Mouse (Mus musculus) forebrain, embryonic 14.5 days (tissue): ENCODE measurements at regions not wholly inside any gene's neighbourhood (a gene's known extent, or its start where the extent isn't known, plus 50 kb on each side); places are given as distances from the start of the nearest gene placed in this dataset.

Experiments used
- ATAC-seq: fragments of 200-750 bp; cut with Nextera tagmentation; 2 replicates; pipeline ENCODE4 v1.8.0; 2017; ENCODE audit warnings: mild to moderate bottlenecking, moderate library complexity
- DNase-seq: peaks from one replicate; pipeline ENCODE4 v3.0.0-alpha.2; 2015; ENCODE audit warnings: low spot score
- H3K27ac ChIP-seq: fragments of 300-500 bp; sonication (generic); 2 replicates; pipeline ENCODE4 v1.5.1; 2014; ENCODE audit warnings: low read depth, mild to moderate bottlenecking, control low read depth, low read length, moderate library complexity
- H3K27me3 ChIP-seq: fragments of 300-500 bp; sonication (generic); replicated peaks from 2 replicates; pipeline ENCODE4 v1.6.1; 2014; ENCODE audit warnings: low read length, control low read depth, mixed read lengths; ENCODE audit not compliant: control insufficient read depth, insufficient read depth
- H3K36me3 ChIP-seq: fragments of 300-500 bp; sonication (generic); 2 replicates; pipeline ENCODE4 v1.6.1; 2014; ENCODE audit warnings: low read length, control low read depth; ENCODE audit not compliant: control insufficient read depth, insufficient read depth
- H3K4me1 ChIP-seq: fragments of 300-500 bp; sonication (generic); 2 replicates; pipeline ENCODE4 v1.6.1; 2014; ENCODE audit warnings: antibody characterized with exemption, low read length, control low read depth; ENCODE audit not compliant: control insufficient read depth, insufficient read depth
- H3K4me2 ChIP-seq: fragments of 300-500 bp; sonication (generic); 2 replicates; pipeline ENCODE4 v1.6.1; 2014; ENCODE audit warnings: mild to moderate bottlenecking, control low read depth, low read length
- H3K4me3 ChIP-seq: fragments of 300-500 bp; sonication (generic); 2 replicates; pipeline ENCODE4 v1.5.1; 2014; ENCODE audit warnings: low read depth, low read length, control low read depth
- H3K9ac ChIP-seq: fragments of 300-500 bp; sonication (generic); 2 replicates; pipeline ENCODE4 v1.6.1; 2014; ENCODE audit warnings: mild to moderate bottlenecking, low read length, control low read depth, moderate library complexity
- H3K9me3 ChIP-seq: fragments of 300-500 bp; sonication (generic); replicated peaks from 2 replicates; pipeline ENCODE4 v1.6.1; 2016; ENCODE audit warnings: low read length, control low read depth, mixed read lengths; ENCODE audit not compliant: control insufficient read depth
- WGBS: fragments of 180-500 bp; shearing (Covaris S2); extraction: QIAGEN DNeasy Blood & Tissue Kit; methylation state at CpG from one replicate; pipeline ENCODE4 v1.1.7; 2014; 5-methylcytosine and 5-hydroxymethylcytosine counted together

- Histone ChIP-seq H3K9ac (no peak overlapping the region), H3K27ac (no peak overlapping the region), H3K4me2 (no peak overlapping the region), H3K27me3 (no peaks in the 10 kb centered on the region), H3K9me3 (no peaks in the 10 kb centered on the region), H3K36me3 (no peaks in the 10 kb centered on the region), H3K4me3 (no peak overlapping the region), H3K4me1 (no peaks in the 10 kb centered on the region)
- ATAC-seq, result no peak
- DNase-seq, result no peak
- 61% methylated on average over 13 of the region's 13 CpGs for WGBS
These were observed 142.8 kb downstream of the Gm10260 start for GRCm38 (mm10) chr13:97617511-97618189.

DNA sequence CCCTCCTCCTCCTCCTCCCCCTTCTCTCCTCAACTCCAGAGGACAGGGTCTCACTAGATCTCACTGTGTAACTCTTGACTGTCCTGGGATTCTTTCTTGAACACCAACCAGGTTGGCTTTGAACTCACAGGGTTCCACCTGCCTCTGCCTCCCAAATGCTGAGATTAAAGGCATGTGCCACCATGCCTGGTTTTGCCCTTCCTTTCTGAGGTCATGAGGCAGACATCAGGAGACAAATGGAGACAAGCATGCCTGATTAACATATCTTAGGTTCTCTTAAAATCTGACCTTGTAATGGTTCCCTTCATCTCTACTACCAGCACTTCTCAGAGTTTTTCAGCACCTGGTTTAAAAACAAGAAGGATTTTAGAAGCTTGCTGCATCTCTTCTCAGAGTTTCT lies 143.5 kb downstream of the Gm10260 start:
- DNase-seq (no peak), ATAC-seq (no peak)

DNA sequence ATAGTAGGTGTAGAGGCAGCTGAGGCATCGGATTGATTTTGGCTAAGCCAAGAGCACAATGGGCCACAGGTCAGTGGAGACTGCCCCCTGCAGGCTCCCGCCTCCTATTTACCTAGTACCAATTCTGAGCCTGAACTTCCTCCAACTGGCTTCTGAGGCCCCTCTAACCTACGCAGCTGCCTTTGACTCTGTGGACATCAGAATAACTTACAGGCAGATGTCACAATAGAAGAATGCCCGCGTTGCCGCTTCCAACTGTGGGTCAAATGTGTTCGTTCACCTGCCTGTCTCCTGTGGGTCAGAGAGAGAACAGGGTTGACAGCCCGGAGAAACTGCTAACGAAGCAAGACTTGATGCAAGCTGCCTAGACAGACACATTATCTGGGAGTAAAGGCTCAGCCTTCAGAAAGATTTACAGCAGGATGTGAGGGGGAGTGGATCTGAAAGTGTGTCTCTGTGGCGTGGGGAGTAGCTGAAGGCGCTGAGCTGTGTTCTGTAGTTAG lies 153.2 kb downstream of the Gm10260 start:
- H3K27ac ChIP-seq, result no peak overlapping the region
- no peak overlapping the region for H3K4me3 ChIP-seq
- ATAC-seq (no peak), DNase-seq (peak; percentile 32)
- no peaks in the 10 kb centered on the region for H3K27me3 ChIP-seq
- H3K4me1 ChIP-seq, result peaks cover 3% of the 10 kb centered on the region; the same call in 1 of the 2 replicates
- WGBS, result 33% methylated on average over 11 of the region's 11 CpGs
- H3K9ac ChIP-seq, result no peak overlapping the region
- no peaks in the 10 kb centered on the region for H3K36me3 ChIP-seq
- H3K4me2 ChIP-seq, result no peak overlapping the region
- no peaks in the 10 kb centered on the region for H3K9me3 ChIP-seq

More for the DNA sequence above, 143.5 kb downstream of the Gm10260 start:
- H3K9me3 ChIP-seq, result no peaks in the 10 kb centered on the region
- H3K27me3 ChIP-seq, result no peaks in the 10 kb centered on the region
- no peaks in the 10 kb centered on the region for H3K4me1 ChIP-seq
- no peak overlapping the region for H3K9ac ChIP-seq
- H3K36me3 ChIP-seq, result no peaks in the 10 kb centered on the region
- no peak overlapping the region for H3K4me3 ChIP-seq
- H3K27ac ChIP-seq, result no peak overlapping the region
- no peak overlapping the region for H3K4me2 ChIP-seq

DNA sequence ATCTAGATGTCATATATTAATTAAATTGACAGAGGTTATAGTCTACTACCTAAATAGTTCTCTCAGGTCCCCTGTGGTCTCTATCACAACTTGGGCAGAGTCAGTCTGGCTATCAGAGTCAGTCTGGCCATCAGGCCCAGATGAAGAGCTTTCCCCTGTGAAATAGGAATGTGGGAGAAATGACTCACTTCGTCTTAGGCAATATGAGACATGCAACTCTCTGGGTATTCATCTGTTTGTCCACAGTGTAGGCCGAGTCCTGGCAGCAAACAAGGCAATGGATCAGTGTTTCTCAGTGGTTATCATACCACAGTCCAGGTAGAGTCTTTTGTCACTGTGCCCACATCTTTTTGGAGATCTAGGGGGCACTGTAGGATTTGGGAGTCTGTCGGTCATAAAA lies 156.0 kb downstream of the Gm10260 start:
- no peak overlapping the region for H3K27ac ChIP-seq
- no peak overlapping the region for H3K4me3 ChIP-seq
- H3K36me3 ChIP-seq, result no peaks in the 10 kb centered on the region
- H3K4me2 ChIP-seq, result no peak overlapping the region
- peaks cover 3% of the 10 kb centered on the region for H3K4me1 ChIP-seq
- no peak for ATAC-seq
- H3K9me3 ChIP-seq, result no peaks in the 10 kb centered on the region
- 91% methylated on average over 3 of the region's 3 CpGs for WGBS
- no peak for DNase-seq
- H3K27me3 ChIP-seq, result no peaks in the 10 kb centered on the region
- H3K9ac ChIP-seq, result no peak overlapping the region

- Histone ChIP-seq H3K27me3 (no peaks in the 10 kb centered on the region), H3K4me2 (no peak overlapping the region), H3K4me1 (no peaks in the 10 kb centered on the region; the same call in 1 of the 2 replicates), H3K9ac (no peak overlapping the region), H3K9me3 (no peaks in the 10 kb centered on the region), H3K4me3 (no peak overlapping the region), H3K27ac (no peak overlapping the region), H3K36me3 (no peaks in the 10 kb centered on the region)
- WGBS, result 54% methylated on average over 7 of the region's 7 CpGs
- DNase-seq (no peak), ATAC-seq (no peak)
These were observed 159.2 kb downstream of the Gm10260 start for GRCm38 (mm10) chr13:97601135-97601730.

GRCm38 (mm10) chr13:97600136-97600535 lies 160.3 kb downstream of the Gm10260 start:
- no peak overlapping the region for H3K9ac ChIP-seq
- ATAC-seq (no peak), DNase-seq (no peak)
- H3K27ac ChIP-seq, result no peak overlapping the region
- no peaks in the 10 kb centered on the region for H3K9me3 ChIP-seq
- no peak overlapping the region for H3K4me3 ChIP-seq
- H3K4me2 ChIP-seq, result no peak overlapping the region
- WGBS, result 62% methylated on average over 7 of the region's 7 CpGs
- H3K4me1 ChIP-seq, result no peaks in the 10 kb centered on the region; the same call in 1 of the 2 replicates
- no peaks in the 10 kb centered on the region for H3K36me3 ChIP-seq
- H3K27me3 ChIP-seq, result no peaks in the 10 kb centered on the region

- Histone ChIP-seq H3K27me3 (no peaks in the 10 kb centered on the region), H3K4me3 (no peak overlapping the region), H3K36me3 (no peaks in the 10 kb centered on the region), H3K4me2 (no peak overlapping the region), H3K27ac (no peak overlapping the region), H3K9ac (no peak overlapping the region), H3K9me3 (no peaks in the 10 kb centered on the region), H3K4me1 (no peaks in the 10 kb centered on the region; the same call in 1 of the 2 replicates)
- ATAC-seq (no peak), DNase-seq (no peak)
- WGBS, result 91% methylated on average over 15 of the region's 15 CpGs
These were observed 161.7 kb downstream of the Gm10260 start for GRCm38 (mm10) chr13:97598507-97599431.

GRCm38 (mm10) chr13:97594851-97595250 lies 165.6 kb downstream of the Gm10260 start:
- Histone ChIP-seq H3K4me2 (no peak overlapping the region), H3K4me3 (no peak overlapping the region), H3K4me1 (no peaks in the 10 kb centered on the region), H3K9me3 (no peaks in the 10 kb centered on the region), H3K27me3 (no peaks in the 10 kb centered on the region), H3K27ac (no peak overlapping the region), H3K9ac (no peak overlapping the region), H3K36me3 (no peaks in the 10 kb centered on the region)
- 92% methylated on average over 4 of the region's 4 CpGs for WGBS
- ATAC-seq (no peak), DNase-seq (no peak)
